Mouse (Mus musculus): ENCODE data around the gene Akap8. TPM values are rescaled to one million over a fixed set of nuclear protein-coding genes. Genes with fewer than 3 reads are reported as not detected.

Gene Akap8
- polyA plus RNA-seq, 1 experiment: 20.9 TPM

DNA sequence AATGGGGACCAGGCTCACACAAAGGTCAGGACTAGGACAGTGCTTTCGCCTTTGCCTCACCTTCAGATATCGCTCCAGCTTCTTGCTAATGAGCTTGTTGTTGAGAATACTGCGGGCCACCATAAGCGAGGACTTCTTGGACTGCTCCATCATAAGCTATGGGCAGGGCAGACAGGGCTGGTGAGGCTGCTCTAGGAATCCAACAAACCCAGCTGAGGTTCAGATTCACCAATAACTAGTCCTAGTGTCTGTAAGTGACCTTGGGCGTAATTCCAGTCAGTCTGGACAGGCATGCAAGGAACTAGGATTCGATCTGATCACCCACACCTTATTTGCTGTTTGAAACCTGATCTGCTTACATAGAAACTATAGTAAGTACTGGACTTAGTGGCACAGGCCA is 798 bp upstream of the Akap8 start:
- Histone ChIP-seq H3K27ac (replicated peaks; ENCODE audit: low read depth, low read length) (peak overlapping the region; percentile 74), H3K4me3 (ENCODE audit: insufficient read depth, low read depth, low read length) (peak overlapping the region; percentile 79), H3K4me1 (ENCODE audit: control insufficient read depth, insufficient read depth, insufficient read length, low read length) (0 out of 2 replicates have a peak, but pooled peaks cover 3% of the 10 kb centered on the region)

DNA sequence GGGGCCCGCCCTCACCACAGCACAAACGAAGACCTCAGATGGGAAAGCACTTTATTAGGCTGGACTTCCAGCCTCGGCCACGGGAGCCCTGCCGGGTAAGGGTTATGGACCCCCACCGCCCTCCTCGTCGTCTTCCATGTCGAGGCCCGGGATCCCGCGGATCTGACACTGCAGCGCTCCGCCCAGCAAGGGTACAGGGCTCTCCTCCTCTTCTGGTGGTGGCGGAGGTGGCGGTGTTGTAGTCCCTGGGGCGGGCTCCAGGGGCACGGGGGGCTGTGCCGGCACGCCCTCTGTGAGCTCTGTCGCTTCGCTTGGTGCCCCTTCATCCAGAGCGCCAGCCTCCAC is 324 bp upstream of the Akap8 start:
- Histone ChIP-seq H3K27ac (replicated peaks; ENCODE audit: low read depth, low read length) (peak overlapping the region; percentile 74), H3K4me1 (ENCODE audit: control insufficient read depth, insufficient read depth, insufficient read length, low read length) (0 out of 2 replicates have a peak, but pooled peaks cover 3% of the 10 kb centered on the region), H3K4me3 (ENCODE audit: insufficient read depth, low read depth, low read length) (peak overlapping the region; percentile 79)

DNA sequence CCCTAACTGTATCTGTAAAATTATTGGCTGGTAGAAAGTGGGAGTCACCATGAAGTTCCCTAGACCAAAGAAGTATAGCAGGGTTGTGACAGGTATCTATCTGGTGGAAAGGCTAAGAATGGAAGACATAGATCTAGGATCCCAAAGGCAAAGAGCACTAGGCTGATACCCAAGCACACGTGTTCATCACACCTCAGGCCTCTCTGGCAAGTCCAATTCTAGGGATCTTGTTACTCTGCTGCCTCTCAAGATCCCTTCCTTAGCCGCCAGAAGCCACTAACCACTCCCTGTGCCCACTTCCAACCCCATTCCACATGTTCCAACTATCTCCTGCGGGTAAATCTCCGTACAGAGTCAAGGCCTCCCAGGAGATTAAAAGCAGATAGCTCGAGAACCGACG is 1.1 kb downstream of the Akap8 start:
- Histone ChIP-seq H3K4me3 (ENCODE audit: insufficient read depth, low read depth, low read length) (peak overlapping the region; percentile 74), H3K27ac (replicated peaks; ENCODE audit: low read depth, low read length) (peak overlapping the region; percentile 6; the same call in 1 of the 2 replicates), H3K4me1 (ENCODE audit: control insufficient read depth, insufficient read depth, insufficient read length, low read length) (0 out of 2 replicates have a peak, but pooled peaks cover 3% of the 10 kb centered on the region)

DNA sequence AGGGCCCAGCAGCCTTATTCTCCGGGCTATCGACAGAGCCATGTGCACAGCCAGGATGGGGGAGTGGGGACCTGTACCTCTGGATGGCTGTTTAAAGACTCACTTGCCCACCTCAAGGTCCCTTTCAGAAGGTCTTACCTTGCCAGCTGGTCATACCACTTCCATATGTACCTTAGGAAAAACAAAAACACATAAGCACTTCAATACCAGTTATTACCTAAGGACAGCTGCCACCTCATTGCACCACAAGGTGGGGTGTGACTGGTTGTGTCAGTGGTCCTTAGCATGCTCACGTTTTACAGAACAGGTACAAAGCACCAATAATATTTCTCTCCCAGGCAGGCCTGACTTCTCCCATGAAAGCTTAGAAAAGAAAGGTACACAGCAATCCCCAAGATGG is 3.3 kb downstream of the Akap8 start:
- 0 out of 2 replicates have a peak, but pooled peaks cover 3% of the 10 kb centered on the region for H3K4me1 ChIP-seq (ENCODE audit: control insufficient read depth, insufficient read depth, insufficient read length, low read length)

GRCm38 (mm10) chr17:32317032-32317431 is 4.0 kb downstream of the Akap8 start:
- no peak overlapping the region for H3K4me3 ChIP-seq (ENCODE audit: insufficient read depth, low read depth, low read length)
- H3K4me1 ChIP-seq (ENCODE audit: control insufficient read depth, insufficient read depth, insufficient read length, low read length): 0 out of 2 replicates have a peak, but pooled peaks cover 3% of the 10 kb centered on the region
- H3K27ac ChIP-seq (replicated peaks; ENCODE audit: low read depth, low read length): no peak overlapping the region

More for the DNA sequence above, 3.3 kb downstream of the Akap8 start:
- Histone ChIP-seq H3K4me3 (ENCODE audit: insufficient read depth, low read depth, low read length) (no peak overlapping the region), H3K27ac (replicated peaks; ENCODE audit: low read depth, low read length) (no peak overlapping the region)

GRCm38 (mm10) chr17:32315560-32315959 is 5.5 kb downstream of the Akap8 start:
- no peak overlapping the region for H3K27ac ChIP-seq (replicated peaks; ENCODE audit: low read depth, low read length)
- H3K4me3 ChIP-seq (ENCODE audit: insufficient read depth, low read depth, low read length): no peak overlapping the region
- 0 out of 2 replicates have a peak, but pooled peaks cover 3% of the 10 kb centered on the region for H3K4me1 ChIP-seq (ENCODE audit: control insufficient read depth, insufficient read depth, insufficient read length, low read length)

DNA sequence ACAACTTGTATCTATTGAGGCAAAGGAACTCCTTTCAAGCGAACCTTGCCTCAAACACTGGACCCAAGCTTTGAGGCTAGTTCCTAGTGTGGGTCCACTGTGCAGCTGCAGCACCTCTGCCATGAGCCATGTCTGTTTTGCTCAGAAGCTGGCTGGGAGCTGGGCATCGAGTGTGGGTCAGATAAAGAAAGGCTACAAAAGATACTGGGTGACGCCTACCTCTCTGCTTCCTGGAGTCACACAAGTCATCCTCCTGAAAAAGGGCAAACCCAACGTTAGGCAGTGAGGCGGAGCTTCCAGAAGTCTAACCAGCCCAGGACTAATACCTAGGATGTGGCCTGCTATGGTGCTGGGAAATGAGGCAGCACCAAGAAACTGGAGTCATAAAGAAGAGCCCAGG is 7.1 kb downstream of the Akap8 start:
- no peak overlapping the region for H3K27ac ChIP-seq (replicated peaks; ENCODE audit: low read depth, low read length)
- no peak overlapping the region for H3K4me3 ChIP-seq (ENCODE audit: insufficient read depth, low read depth, low read length)
- no peaks in the 10 kb centered on the region for H3K4me1 ChIP-seq (ENCODE audit: control insufficient read depth, insufficient read depth, insufficient read length, low read length)

- H3K4me3 ChIP-seq (ENCODE audit: insufficient read depth, low read depth, low read length): no peak overlapping the region
- no peak overlapping the region for H3K27ac ChIP-seq (replicated peaks; ENCODE audit: low read depth, low read length)
- H3K4me1 ChIP-seq (ENCODE audit: control insufficient read depth, insufficient read depth, insufficient read length, low read length): no peaks in the 10 kb centered on the region
Observed at GRCm38 (mm10) chr17:32312801-32313200, 8.2 kb downstream of the Akap8 start.

GRCm38 (mm10) chr17:32307963-32308362 is 13.1 kb downstream of the Akap8 start:
- no peak overlapping the region for H3K4me3 ChIP-seq (ENCODE audit: insufficient read depth, low read depth, low read length)
- H3K4me1 ChIP-seq (ENCODE audit: control insufficient read depth, insufficient read depth, insufficient read length, low read length): no peaks in the 10 kb centered on the region
- no peak overlapping the region for H3K27ac ChIP-seq (replicated peaks; ENCODE audit: low read depth, low read length)

DNA sequence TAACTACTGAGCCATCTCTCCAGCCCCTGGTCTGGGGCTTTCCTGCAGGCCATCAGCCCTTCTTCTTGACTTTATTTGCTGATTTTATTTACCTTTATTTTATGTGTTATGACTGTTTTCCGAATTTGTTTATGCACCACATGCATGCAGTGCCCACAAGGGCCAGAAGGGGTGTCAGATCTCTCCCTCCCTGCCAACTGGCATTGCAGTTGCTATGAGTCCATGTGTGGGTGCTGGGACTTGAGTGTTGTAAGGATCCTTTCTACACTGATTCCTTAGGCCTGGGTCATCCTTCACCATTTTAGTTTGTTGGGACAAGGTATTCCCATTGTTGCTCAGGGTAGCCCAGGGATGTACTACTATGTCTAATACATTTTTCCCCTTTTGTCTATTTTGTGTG is 22.9 kb downstream of the Akap8 start:
- Histone ChIP-seq H3K27ac (replicated peaks; ENCODE audit: low read depth, low read length) (no peak overlapping the region), H3K4me3 (ENCODE audit: insufficient read depth, low read depth, low read length) (no peak overlapping the region), H3K4me1 (ENCODE audit: control insufficient read depth, insufficient read depth, insufficient read length, low read length) (no peaks in the 10 kb centered on the region)

DNA sequence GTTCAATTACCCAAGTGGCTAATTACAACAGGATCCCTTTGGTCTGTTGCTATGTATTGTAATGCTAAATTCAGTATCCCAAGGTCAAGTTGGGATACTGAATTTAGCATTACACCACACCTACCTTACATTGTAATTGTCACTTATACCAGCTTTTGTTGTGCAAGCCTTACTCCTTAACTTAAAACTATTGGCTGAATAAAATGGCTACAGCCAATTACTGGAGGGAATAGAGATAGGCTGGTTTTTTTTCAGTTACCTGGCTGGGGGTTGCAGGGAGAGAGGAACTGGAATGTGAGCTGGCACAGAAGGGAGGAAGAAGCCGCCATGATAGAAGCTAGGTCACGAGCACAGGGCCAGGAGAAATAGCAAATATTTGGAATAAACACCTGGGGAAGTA is 25.1 kb downstream of the Akap8 start:
- Histone ChIP-seq H3K4me3 (ENCODE audit: insufficient read depth, low read depth, low read length) (no peak overlapping the region), H3K27ac (replicated peaks; ENCODE audit: low read depth, low read length) (no peak overlapping the region), H3K4me1 (ENCODE audit: control insufficient read depth, insufficient read depth, insufficient read length, low read length) (no peaks in the 10 kb centered on the region)

DNA sequence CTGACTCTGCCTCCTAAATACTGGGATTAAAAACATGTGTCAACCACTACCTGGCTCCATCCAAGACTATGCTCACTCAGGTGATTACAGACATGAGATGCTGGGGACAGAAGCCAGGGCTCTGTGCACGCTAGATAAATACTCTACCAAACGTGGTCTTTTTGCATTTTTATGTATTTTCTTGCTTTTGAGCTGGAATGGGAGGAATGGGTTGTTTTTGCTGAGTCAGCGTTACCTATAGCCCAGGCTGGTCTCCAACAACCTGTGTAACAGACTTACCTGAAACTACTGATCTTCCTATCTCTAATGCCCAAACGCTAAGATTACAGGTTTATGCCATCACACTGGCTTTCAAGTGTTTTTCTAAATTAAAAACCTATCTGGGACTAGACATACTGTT is 25.9 kb downstream of the Akap8 start:
- no peaks in the 10 kb centered on the region for H3K4me1 ChIP-seq (ENCODE audit: control insufficient read depth, insufficient read depth, insufficient read length, low read length)
- H3K4me3 ChIP-seq (ENCODE audit: insufficient read depth, low read depth, low read length): no peak overlapping the region
- no peak overlapping the region for H3K27ac ChIP-seq (replicated peaks; ENCODE audit: low read depth, low read length)

- Histone ChIP-seq H3K27ac (replicated peaks; ENCODE audit: low read depth, low read length) (peak overlapping the region; percentile 78), H3K4me3 (ENCODE audit: insufficient read depth, low read depth, low read length) (peak overlapping the region; percentile 78), H3K4me1 (ENCODE audit: control insufficient read depth, insufficient read depth, insufficient read length, low read length) (peaks cover 11% of the 10 kb centered on the region)
Observed at GRCm38 (mm10) chr17:32285138-32285670, 35.8 kb downstream of the Akap8 start.

- Histone ChIP-seq H3K27ac (replicated peaks; ENCODE audit: low read depth, low read length) (peak within 1 kb of the TSS; percentile 89), H3K4me1 (ENCODE audit: control insufficient read depth, insufficient read depth, insufficient read length, low read length) (peaks cover 11% of the 10 kb centered on the region), H3K4me3 (ENCODE audit: insufficient read depth, low read depth, low read length) (peak within 1 kb of the TSS; percentile 78)
Observed at GRCm38 (mm10) chr17:32284262-32285137, 36.5 kb downstream of the Akap8 start, which contains the start of gene Brd4. Brd4 (minus strand) TSS chr17:32284722.

DNA sequence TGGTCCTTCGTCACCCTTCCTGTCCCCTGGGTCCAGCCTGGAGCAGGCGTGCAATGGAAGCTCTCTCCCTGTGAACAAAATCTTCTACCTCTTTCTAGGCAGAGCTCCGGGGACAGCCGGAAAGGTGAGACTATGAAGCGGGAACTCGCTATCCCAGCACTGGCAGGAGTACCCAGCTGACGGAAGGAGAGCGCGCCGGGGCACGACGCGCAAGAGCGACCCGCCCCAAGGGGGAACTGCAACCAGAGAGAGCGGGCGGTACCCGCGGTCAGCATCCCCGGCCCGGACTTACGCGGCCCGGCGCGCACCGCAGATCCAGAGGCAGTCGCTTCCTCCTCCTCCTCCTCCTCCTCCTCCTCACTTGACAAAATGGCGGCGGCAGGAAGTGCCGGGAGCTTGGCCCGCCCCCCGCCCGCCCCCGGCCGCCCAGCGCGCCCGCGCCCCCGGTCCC is 37.2 kb downstream of the Akap8 start:
- Histone ChIP-seq H3K4me3 (ENCODE audit: insufficient read depth, low read depth, low read length) (peak overlapping the region; percentile 78), H3K4me1 (ENCODE audit: control insufficient read depth, insufficient read depth, insufficient read length, low read length) (peaks cover 11% of the 10 kb centered on the region), H3K27ac (replicated peaks; ENCODE audit: low read depth, low read length) (peak overlapping the region; percentile 89)

All from brown adipose tissue, adult 24 weeks (tissue).